Mouse (Mus musculus): ENCODE measurements around the gene Ripor3. TPM values are rescaled to one million over a fixed set of nuclear protein-coding genes. Genes with fewer than 3 reads are reported as not detected.

The Ripor3 gene
- polyA plus RNA-seq, 1 experiment from 2014 or later, result 0.37 TPM

- Histone ChIP-seq H3K36me3 (ENCODE audit: control insufficient read depth, insufficient read depth) (no peaks in the 10 kb centered on the region), H3K9ac (replicated peaks; ENCODE audit: low read depth, low read length) (no peak overlapping the region), H3K4me3 (replicated peaks; ENCODE audit: low read length) (no peak overlapping the region), H3K27ac (ENCODE audit: low read length) (no peak overlapping the region), H3K4me1 (replicated peaks; ENCODE audit: control insufficient read depth, insufficient read depth, low read length) (peaks cover 8% of the 10 kb centered on the region; the same call in 1 of the 2 replicates), H3K27me3 (replicated peaks; ENCODE audit: control insufficient read depth, insufficient read depth, low read length) (no peaks in the 10 kb centered on the region), H3K4me2 (ENCODE audit: low read length) (no peak overlapping the region), H3K9me3 (ENCODE audit: control insufficient read depth, low read length) (no peaks in the 10 kb centered on the region)
- 24% methylated on average over 5 of the region's 5 CpGs for WGBS
- no peak for ATAC-seq
Measured at GRCm38 (mm10) chr2:168016951-168017391, 6.6 kb upstream of the Ripor3 start.

GRCm38 (mm10) chr2:168010893-168011292, 475 bp upstream of the Ripor3 start:
- H3K4me2 ChIP-seq (ENCODE audit: low read length), result no peak overlapping the region
- peaks cover 2% of the 10 kb centered on the region; the same call in 1 of the 2 replicates for H3K4me1 ChIP-seq (replicated peaks; ENCODE audit: control insufficient read depth, insufficient read depth, low read length)
- no peak overlapping the region for H3K4me3 ChIP-seq (replicated peaks; ENCODE audit: low read length)
- H3K36me3 ChIP-seq (ENCODE audit: control insufficient read depth, insufficient read depth), result no peaks in the 10 kb centered on the region
- WGBS, result 53% methylated on average over 11 of the region's 11 CpGs
- no peaks in the 10 kb centered on the region for H3K27me3 ChIP-seq (replicated peaks; ENCODE audit: control insufficient read depth, insufficient read depth, low read length)
- no peak for ATAC-seq
- H3K9ac ChIP-seq (replicated peaks; ENCODE audit: low read depth, low read length), result no peak overlapping the region
- no peaks in the 10 kb centered on the region for H3K9me3 ChIP-seq (ENCODE audit: control insufficient read depth, low read length)
- H3K27ac ChIP-seq (ENCODE audit: low read length), result no peak overlapping the region

- Histone ChIP-seq H3K4me3 (replicated peaks; ENCODE audit: low read length) (no peak overlapping the region), H3K36me3 (ENCODE audit: control insufficient read depth, insufficient read depth) (no peaks in the 10 kb centered on the region), H3K9me3 (ENCODE audit: control insufficient read depth, low read length) (no peaks in the 10 kb centered on the region), H3K4me2 (ENCODE audit: low read length) (no peak overlapping the region), H3K27me3 (replicated peaks; ENCODE audit: control insufficient read depth, insufficient read depth, low read length) (no peaks in the 10 kb centered on the region), H3K9ac (replicated peaks; ENCODE audit: low read depth, low read length) (no peak overlapping the region), H3K4me1 (replicated peaks; ENCODE audit: control insufficient read depth, insufficient read depth, low read length) (peaks cover 2% of the 10 kb centered on the region; the same call in 1 of the 2 replicates), H3K27ac (ENCODE audit: low read length) (no peak overlapping the region)
- ATAC-seq, result no peak
- 75% methylated on average over 3 of the region's 3 CpGs for WGBS
Measured at GRCm38 (mm10) chr2:168008132-168008531, 2.3 kb downstream of the Ripor3 start.

GRCm38 (mm10) chr2:168006489-168006888, 3.9 kb downstream of the Ripor3 start:
- Histone ChIP-seq H3K4me1 (replicated peaks; ENCODE audit: control insufficient read depth, insufficient read depth, low read length) (peaks cover 2% of the 10 kb centered on the region; the same call in 1 of the 2 replicates), H3K27ac (ENCODE audit: low read length) (no peak overlapping the region), H3K27me3 (replicated peaks; ENCODE audit: control insufficient read depth, insufficient read depth, low read length) (no peaks in the 10 kb centered on the region), H3K36me3 (ENCODE audit: control insufficient read depth, insufficient read depth) (no peaks in the 10 kb centered on the region), H3K9ac (replicated peaks; ENCODE audit: low read depth, low read length) (no peak overlapping the region), H3K9me3 (ENCODE audit: control insufficient read depth, low read length) (no peaks in the 10 kb centered on the region), H3K4me3 (replicated peaks; ENCODE audit: low read length) (no peak overlapping the region), H3K4me2 (ENCODE audit: low read length) (no peak overlapping the region)
- ATAC-seq, result no peak
- 75% methylated on average over 6 of the region's 6 CpGs for WGBS

- no peak overlapping the region for H3K4me3 ChIP-seq (replicated peaks; ENCODE audit: low read length)
- H3K4me1 ChIP-seq (replicated peaks; ENCODE audit: control insufficient read depth, insufficient read depth, low read length), result peaks cover 2% of the 10 kb centered on the region; the same call in 1 of the 2 replicates
- H3K27me3 ChIP-seq (replicated peaks; ENCODE audit: control insufficient read depth, insufficient read depth, low read length), result no peaks in the 10 kb centered on the region
- 62% methylated on average over 3 of the region's 3 CpGs for WGBS
- no peak for ATAC-seq
- H3K27ac ChIP-seq (ENCODE audit: low read length), result no peak overlapping the region
- H3K9ac ChIP-seq (replicated peaks; ENCODE audit: low read depth, low read length), result no peak overlapping the region
- no peaks in the 10 kb centered on the region for H3K36me3 ChIP-seq (ENCODE audit: control insufficient read depth, insufficient read depth)
- H3K4me2 ChIP-seq (ENCODE audit: low read length), result no peak overlapping the region
- peaks cover under 1% of the 10 kb centered on the region; the same call in 1 of the 2 replicates for H3K9me3 ChIP-seq (ENCODE audit: control insufficient read depth, low read length)
Measured at GRCm38 (mm10) chr2:168005616-168006015, 4.8 kb downstream of the Ripor3 start.

GRCm38 (mm10) chr2:168005005-168005404, 5.4 kb downstream of the Ripor3 start:
- no peaks in the 10 kb centered on the region; the same call in 1 of the 2 replicates for H3K4me1 ChIP-seq (replicated peaks; ENCODE audit: control insufficient read depth, insufficient read depth, low read length)
- no peaks in the 10 kb centered on the region for H3K36me3 ChIP-seq (ENCODE audit: control insufficient read depth, insufficient read depth)
- H3K27me3 ChIP-seq (replicated peaks; ENCODE audit: control insufficient read depth, insufficient read depth, low read length), result no peaks in the 10 kb centered on the region
- no peak overlapping the region for H3K9ac ChIP-seq (replicated peaks; ENCODE audit: low read depth, low read length)
- H3K4me3 ChIP-seq (replicated peaks; ENCODE audit: low read length), result no peak overlapping the region
- H3K9me3 ChIP-seq (ENCODE audit: control insufficient read depth, low read length), result peaks cover 4% of the 10 kb centered on the region; the same call in 1 of the 2 replicates
- H3K27ac ChIP-seq (ENCODE audit: low read length), result no peak overlapping the region
- 86% methylated on average over 3 of the region's 3 CpGs for WGBS
- ATAC-seq, result no peak
- H3K4me2 ChIP-seq (ENCODE audit: low read length), result no peak overlapping the region

- Histone ChIP-seq H3K4me1 (replicated peaks; ENCODE audit: control insufficient read depth, insufficient read depth, low read length) (no peaks in the 10 kb centered on the region), H3K9me3 (ENCODE audit: control insufficient read depth, low read length) (peaks cover 4% of the 10 kb centered on the region; the same call in 1 of the 2 replicates), H3K27ac (ENCODE audit: low read length) (no peak overlapping the region), H3K27me3 (replicated peaks; ENCODE audit: control insufficient read depth, insufficient read depth, low read length) (no peaks in the 10 kb centered on the region), H3K4me2 (ENCODE audit: low read length) (no peak overlapping the region), H3K4me3 (replicated peaks; ENCODE audit: low read length) (no peak overlapping the region), H3K9ac (replicated peaks; ENCODE audit: low read depth, low read length) (no peak overlapping the region), H3K36me3 (ENCODE audit: control insufficient read depth, insufficient read depth) (no peaks in the 10 kb centered on the region)
- WGBS, result 47% methylated on average over 2 of the region's 2 CpGs
- ATAC-seq, result no peak
Measured at GRCm38 (mm10) chr2:168004369-168004768, 6.0 kb downstream of the Ripor3 start.

GRCm38 (mm10) chr2:168003431-168003830, 7.0 kb downstream of the Ripor3 start:
- WGBS, result 69% methylated on average over 12 of the region's 12 CpGs
- H3K4me1 ChIP-seq (replicated peaks; ENCODE audit: control insufficient read depth, insufficient read depth, low read length), result no peaks in the 10 kb centered on the region
- H3K9ac ChIP-seq (replicated peaks; ENCODE audit: low read depth, low read length), result no peak overlapping the region
- H3K27ac ChIP-seq (ENCODE audit: low read length), result no peak overlapping the region
- ATAC-seq, result no peak
- no peak overlapping the region for H3K4me3 ChIP-seq (replicated peaks; ENCODE audit: low read length)
- H3K4me2 ChIP-seq (ENCODE audit: low read length), result no peak overlapping the region
- peaks cover 4% of the 10 kb centered on the region; the same call in 1 of the 2 replicates for H3K9me3 ChIP-seq (ENCODE audit: control insufficient read depth, low read length)
- H3K27me3 ChIP-seq (replicated peaks; ENCODE audit: control insufficient read depth, insufficient read depth, low read length), result no peaks in the 10 kb centered on the region
- no peaks in the 10 kb centered on the region for H3K36me3 ChIP-seq (ENCODE audit: control insufficient read depth, insufficient read depth)

- no peaks in the 10 kb centered on the region for H3K27me3 ChIP-seq (replicated peaks; ENCODE audit: control insufficient read depth, insufficient read depth, low read length)
- peaks cover 4% of the 10 kb centered on the region; the same call in 1 of the 2 replicates for H3K9me3 ChIP-seq (ENCODE audit: control insufficient read depth, low read length)
- ATAC-seq, result no peak
- no peaks in the 10 kb centered on the region for H3K36me3 ChIP-seq (ENCODE audit: control insufficient read depth, insufficient read depth)
- H3K4me2 ChIP-seq (ENCODE audit: low read length), result no peak overlapping the region
- 80% methylated on average over 2 of the region's 2 CpGs for WGBS
- no peak overlapping the region for H3K27ac ChIP-seq (ENCODE audit: low read length)
- H3K4me3 ChIP-seq (replicated peaks; ENCODE audit: low read length), result no peak overlapping the region
- H3K9ac ChIP-seq (replicated peaks; ENCODE audit: low read depth, low read length), result no peak overlapping the region
- no peaks in the 10 kb centered on the region for H3K4me1 ChIP-seq (replicated peaks; ENCODE audit: control insufficient read depth, insufficient read depth, low read length)
Measured at GRCm38 (mm10) chr2:168002884-168003283, 7.5 kb downstream of the Ripor3 start.

GRCm38 (mm10) chr2:168002188-168002587, 8.2 kb downstream of the Ripor3 start:
- Histone ChIP-seq H3K36me3 (ENCODE audit: control insufficient read depth, insufficient read depth) (no peaks in the 10 kb centered on the region), H3K27ac (ENCODE audit: low read length) (no peak overlapping the region), H3K9ac (replicated peaks; ENCODE audit: low read depth, low read length) (no peak overlapping the region), H3K9me3 (ENCODE audit: control insufficient read depth, low read length) (peaks cover 4% of the 10 kb centered on the region; the same call in 1 of the 2 replicates), H3K4me1 (replicated peaks; ENCODE audit: control insufficient read depth, insufficient read depth, low read length) (no peaks in the 10 kb centered on the region), H3K4me3 (replicated peaks; ENCODE audit: low read length) (no peak overlapping the region), H3K4me2 (ENCODE audit: low read length) (no peak overlapping the region), H3K27me3 (replicated peaks; ENCODE audit: control insufficient read depth, insufficient read depth, low read length) (no peaks in the 10 kb centered on the region)
- ATAC-seq, result no peak
- 61% methylated on average over 4 of the region's 4 CpGs for WGBS
